Mouse (Mus musculus): ENCODE results near the gene Lax1.

DNA sequence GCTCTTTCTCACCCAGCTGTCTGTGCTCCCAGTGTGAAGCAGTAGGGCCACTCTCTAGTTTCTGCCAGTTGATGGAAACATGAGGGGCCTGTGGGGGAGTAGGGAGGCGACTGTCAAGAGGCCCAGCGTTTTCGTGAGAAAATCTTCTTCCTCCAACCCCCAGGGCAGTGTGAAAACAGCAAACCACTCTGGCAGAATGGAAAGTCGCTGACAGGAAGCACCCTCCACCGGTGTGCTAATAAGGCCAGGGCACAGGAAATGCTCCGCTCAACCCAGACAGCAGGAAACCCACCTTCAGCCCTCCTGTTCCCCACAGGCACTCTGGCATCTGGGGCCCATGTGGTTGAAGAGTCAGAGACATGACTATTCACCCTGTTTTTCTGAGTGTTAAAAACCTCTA is at the start of gene Lax1:
- TF ChIP-seq CTCF (IDR thresholded peaks at IDR 0.05) (no peak), EP300 (IDR thresholded peaks at IDR 0.05) (no peak)
